9 mouse cellular contexts compared by ENCODE assay signal in the genomic region with DNA sequence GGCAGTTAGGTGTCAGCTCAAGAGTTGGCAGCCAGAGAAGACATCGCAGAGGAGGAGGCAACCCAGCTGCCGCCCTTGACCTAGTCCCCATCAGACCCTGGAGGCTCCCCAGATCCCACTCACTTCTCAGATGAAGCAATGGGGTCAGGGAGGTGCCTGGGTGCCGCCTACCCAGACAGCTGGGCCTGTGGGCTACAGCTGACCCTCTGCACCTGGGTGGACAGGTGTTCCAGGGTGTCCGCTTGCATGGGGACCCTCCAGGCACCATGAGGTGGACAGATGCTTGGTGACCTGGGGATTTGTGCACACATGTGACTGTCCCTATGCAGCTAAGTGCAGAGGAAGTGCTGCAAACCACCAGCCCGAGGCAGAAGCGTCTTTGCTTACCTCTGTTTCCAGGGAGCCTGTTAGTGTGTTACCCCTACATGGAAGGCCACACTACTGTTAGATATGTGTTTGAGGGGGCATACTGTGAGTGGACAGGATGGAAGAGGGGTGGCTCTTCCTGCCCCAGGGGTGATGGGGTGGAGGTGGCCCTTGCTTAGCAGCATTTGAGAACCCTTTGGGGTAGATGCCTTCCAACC. TPM values are rescaled to one million over a fixed set of nuclear protein-coding genes. Genes with fewer than 3 reads are reported as not detected.
DNase-seq lines count a peak whose midpoint lies in the region; ATAC-seq and TF ChIP-seq lines count a peak whose summit lies in the region.
"Had no signal": no experiment of that assay in that cellular context is flagged by ENCODE, and none has a peak within 500 bp of the region (broad histone marks: within the 10 kb centered on the region; RNA-seq: fewer than 3 reads in every experiment).

No protein-coding gene starts in this region.

- H3K27me3 ChIP-seq in hindbrain, embryonic 12.5 days = no peaks in the 10 kb centered on the region
- no peaks in the 10 kb centered on the region for H3K27me3 ChIP-seq in hindbrain, postnatal 0 days (ENCODE audit: insufficient read depth, low read length)
- no peaks in the 10 kb centered on the region for H3K27me3 ChIP-seq in testis, adult 2 months (ENCODE audit: control insufficient read depth, insufficient read depth, low read length)
- no peaks in the 10 kb centered on the region for H3K27me3 ChIP-seq in intestine, embryonic 16.5 days (replicated peaks; ENCODE audit: control insufficient read depth, insufficient read depth, low read length)
- H3K27me3 ChIP-seq: Patski had no signal

- no peak for TF ChIP-seq POLR2A in testis, adult 2 months (IDR thresholded peaks at IDR 0.05; ENCODE audit: control insufficient read depth, low read depth, low read length)

- no peak overlapping the region for H3K27ac ChIP-seq in hindbrain, embryonic 12.5 days
- no peak overlapping the region for H3K27ac ChIP-seq in hindbrain, postnatal 0 days
- H3K27ac ChIP-seq in testis, adult 2 months (ENCODE audit: control insufficient read depth, insufficient read depth, low read depth, low read length) = 0 out of 2 replicates have a peak overlapping the region, but pooled peaks have one; percentile 10
- H3K27ac ChIP-seq in intestine, embryonic 16.5 days (ENCODE audit: low read length) = peak overlapping the region; percentile 98

- no peak for DNase-seq in hindbrain, postnatal 0 days (ENCODE audit: low spot score)
- no peak for DNase-seq in testis, postnatal 10 days (ENCODE audit: low spot score)
- peak; percentile 50 for DNase-seq in thymus, postnatal 4 days
- no peak for DNase-seq in c-Kit-positive CD71-positive TER-119-positive erythroid progenitor cells, embryonic 14.5 days (ENCODE audit: low spot score)
- DNase-seq in retina, postnatal 1 day = no peak

- no peak overlapping the region for H3K4me3 ChIP-seq in hindbrain, embryonic 12.5 days
- H3K4me3 ChIP-seq in hindbrain, postnatal 0 days (ENCODE audit: low read length) = no peak overlapping the region
- no peak overlapping the region for H3K4me3 ChIP-seq in testis, adult 2 months (ENCODE audit: control insufficient read depth, low read depth, low read length)
- H3K4me3 ChIP-seq in intestine, embryonic 16.5 days (ENCODE audit: low read length) = no peak overlapping the region

- no peaks in the 10 kb centered on the region for H3K36me3 ChIP-seq in hindbrain, embryonic 12.5 days
- no peaks in the 10 kb centered on the region for H3K36me3 ChIP-seq in hindbrain, postnatal 0 days (ENCODE audit: insufficient read depth, low read length)
- H3K36me3 ChIP-seq in testis, adult 2 months (ENCODE audit: control insufficient read depth, insufficient read depth, low read length) = no peaks in the 10 kb centered on the region
- no peaks in the 10 kb centered on the region for H3K36me3 ChIP-seq in intestine, embryonic 16.5 days (ENCODE audit: control insufficient read depth, insufficient read depth, low read length)

- H3K9me3 ChIP-seq in hindbrain, embryonic 12.5 days (replicated peaks) = no peaks in the 10 kb centered on the region
- H3K9me3 ChIP-seq in hindbrain, postnatal 0 days (ENCODE audit: low read length) = no peaks in the 10 kb centered on the region
- no peaks in the 10 kb centered on the region for H3K9me3 ChIP-seq in intestine, embryonic 16.5 days (ENCODE audit: control insufficient read depth, low read length)

- TF ChIP-seq CTCF in hindbrain, postnatal 0 days (IDR thresholded peaks at IDR 0.05; ENCODE audit: low read depth) = no peak
- no peak for TF ChIP-seq CTCF in testis, adult 2 months (IDR thresholded peaks at IDR 0.05; ENCODE audit: control insufficient read depth, insufficient read depth, insufficient replicate concordance, low read depth, low read length)

- 72% methylated on average over 6 of the region's 6 CpGs for WGBS in hindbrain, embryonic 12.5 days
- 87% methylated on average over 6 of the region's 6 CpGs for WGBS in hindbrain, postnatal 0 days
- WGBS in intestine, embryonic 16.5 days = 78% methylated on average over 6 of the region's 6 CpGs

- H3K4me2 ChIP-seq in hindbrain, embryonic 12.5 days (replicated peaks) = no peak overlapping the region
- H3K4me2 ChIP-seq in hindbrain, postnatal 0 days (ENCODE audit: low read depth, low read length) = no peak overlapping the region
- H3K4me2 ChIP-seq in intestine, embryonic 16.5 days (ENCODE audit: low read depth, low read length) = 0 out of 2 replicates have a peak overlapping the region, but pooled peaks have one; percentile 84

- ATAC-seq in hindbrain, embryonic 12.5 days (ENCODE audit: low FRiP score) = no peak
- ATAC-seq in hindbrain, postnatal 0 days = no peak
- ATAC-seq in intestine, embryonic 16.5 days = no peak
- ATAC-seq: Patski had no signal

- 0 out of 2 replicates have a peak overlapping the region, but pooled peaks have one; percentile 27 for H3K9ac ChIP-seq in hindbrain, embryonic 12.5 days
- no peak overlapping the region for H3K9ac ChIP-seq in hindbrain, postnatal 0 days (replicated peaks; ENCODE audit: low read length)
- H3K9ac ChIP-seq in intestine, embryonic 16.5 days (ENCODE audit: low read depth, low read length) = peak overlapping the region; percentile 30; the same call in 1 of the 2 replicates

- H3K4me1 ChIP-seq in hindbrain, embryonic 12.5 days = peaks cover 71% of the 10 kb centered on the region
- peaks cover 27% of the 10 kb centered on the region for H3K4me1 ChIP-seq in hindbrain, postnatal 0 days (ENCODE audit: insufficient read depth, low read length)
- peaks cover 45% of the 10 kb centered on the region for H3K4me1 ChIP-seq in testis, adult 2 months (ENCODE audit: control insufficient read depth, insufficient read depth, low read length)
- H3K4me1 ChIP-seq in intestine, embryonic 16.5 days (ENCODE audit: control insufficient read depth, insufficient read depth, low read length) = peaks cover 75% of the 10 kb centered on the region

RNA-seq across cellular contexts. Expression of a gene that starts 3.0 kb away (rescaled TPM):
- 235 and 271 TPM in 2 replicates for polyA plus RNA-seq in hindbrain, embryonic 12.5 days (2016; fragmentation: Nextera tagmentation; extraction: Ambion mirVana)
- 257 and 261 TPM in 2 replicates for total RNA-seq in hindbrain, postnatal 0 days (2014; rRNA removed)
- polyA plus RNA-seq in hindbrain, postnatal 0 days (2015; fragmentation: Nextera tagmentation; extraction: Ambion mirVana) = 730 and 732 TPM in 2 replicates
- 105 and 127 TPM in 2 replicates for polyA plus RNA-seq in testis, adult 2 months (2012; rRNA removed)
- 53.2 and 62.6 TPM in 2 replicates for polyA plus RNA-seq in intestine, embryonic 16.5 days (2015; fragmentation: Nextera tagmentation; extraction: Ambion mirVana)

RNA-seq across cellular contexts. Expression of a gene that starts 9.9 kb away (rescaled TPM):
- polyA plus RNA-seq in hindbrain, embryonic 12.5 days (2016; fragmentation: Nextera tagmentation; extraction: Ambion mirVana) = 12.0 and 13.3 TPM in 2 replicates
- total RNA-seq in hindbrain, postnatal 0 days (2014; rRNA removed) = 2.6 and 3.2 TPM in 2 replicates
- polyA plus RNA-seq in hindbrain, postnatal 0 days (2015; fragmentation: Nextera tagmentation; extraction: Ambion mirVana) = 4.3 and 4.4 TPM in 2 replicates
- 7.4 and 7.9 TPM in 2 replicates for polyA plus RNA-seq in testis, adult 2 months (2012; rRNA removed)
- 23.6 TPM in 2 replicates for polyA plus RNA-seq in intestine, embryonic 16.5 days (2015; fragmentation: Nextera tagmentation; extraction: Ambion mirVana)

RNA-seq across cellular contexts. Expression of a gene that starts 14.7 kb away (rescaled TPM):
- polyA plus RNA-seq in hindbrain, embryonic 12.5 days (2016; fragmentation: Nextera tagmentation; extraction: Ambion mirVana) = 42.1 and 54.5 TPM in 2 replicates
- total RNA-seq in hindbrain, postnatal 0 days (2014; rRNA removed) = 146 and 172 TPM in 2 replicates
- 14.7 and 15.8 TPM in 2 replicates for polyA plus RNA-seq in hindbrain, postnatal 0 days (2015; fragmentation: Nextera tagmentation; extraction: Ambion mirVana)
- polyA plus RNA-seq in testis, adult 2 months (2012; rRNA removed) = 70.1 and 79.2 TPM in 2 replicates
- polyA plus RNA-seq in intestine, embryonic 16.5 days (2015; fragmentation: Nextera tagmentation; extraction: Ambion mirVana) = 8.8 and 10.3 TPM in 2 replicates

RNA-seq across cellular contexts. Expression of a gene that starts 16.5 kb away (rescaled TPM):
- polyA plus RNA-seq in hindbrain, embryonic 12.5 days (2016; fragmentation: Nextera tagmentation; extraction: Ambion mirVana) = 49.3 and 50.5 TPM in 2 replicates
- total RNA-seq in hindbrain, postnatal 0 days (2014; rRNA removed) = 24.0 and 32.8 TPM in 2 replicates
- 23.2 and 23.8 TPM in 2 replicates for polyA plus RNA-seq in hindbrain, postnatal 0 days (2015; fragmentation: Nextera tagmentation; extraction: Ambion mirVana)
- polyA plus RNA-seq in testis, adult 2 months (2012; rRNA removed) = 1.1 and 1.4 TPM in 2 replicates
- 7.4 and 8.1 TPM in 2 replicates for polyA plus RNA-seq in intestine, embryonic 16.5 days (2015; fragmentation: Nextera tagmentation; extraction: Ambion mirVana)

RNA-seq across cellular contexts. Expression of a gene that starts 22.2 kb away (rescaled TPM):
- polyA plus RNA-seq in hindbrain, embryonic 12.5 days (2016; fragmentation: Nextera tagmentation; extraction: Ambion mirVana) = 18.4 and 22.3 TPM in 2 replicates
- total RNA-seq in hindbrain, postnatal 0 days (2014; rRNA removed) = 270 and 288 TPM in 2 replicates
- 95.5 and 106 TPM in 2 replicates for polyA plus RNA-seq in hindbrain, postnatal 0 days (2015; fragmentation: Nextera tagmentation; extraction: Ambion mirVana)
- 3.8 and 5.1 TPM in 2 replicates for polyA plus RNA-seq in testis, adult 2 months (2012; rRNA removed)
- 5.1 TPM in 2 replicates for polyA plus RNA-seq in intestine, embryonic 16.5 days (2015; fragmentation: Nextera tagmentation; extraction: Ambion mirVana)

Comparison
In these comparisons a context has a peak if more than half of its experiments do, and no peak if none do; other contexts are left out.
1. H3K27ac ChIP-seq: peak in testis, adult 2 months (single experiment) and intestine, embryonic 16.5 days (single experiment); none in hindbrain, embryonic 12.5 days (single experiment) and hindbrain, postnatal 0 days (single experiment).